Mouse (Mus musculus): ENCODE data around the gene Ttc14. TPM values are rescaled to one million over a fixed set of nuclear protein-coding genes. Genes with fewer than 3 reads are reported as not detected.

Ttc14 gene
- polyA plus RNA-seq, 1 experiment: 11.3 TPM

DNA sequence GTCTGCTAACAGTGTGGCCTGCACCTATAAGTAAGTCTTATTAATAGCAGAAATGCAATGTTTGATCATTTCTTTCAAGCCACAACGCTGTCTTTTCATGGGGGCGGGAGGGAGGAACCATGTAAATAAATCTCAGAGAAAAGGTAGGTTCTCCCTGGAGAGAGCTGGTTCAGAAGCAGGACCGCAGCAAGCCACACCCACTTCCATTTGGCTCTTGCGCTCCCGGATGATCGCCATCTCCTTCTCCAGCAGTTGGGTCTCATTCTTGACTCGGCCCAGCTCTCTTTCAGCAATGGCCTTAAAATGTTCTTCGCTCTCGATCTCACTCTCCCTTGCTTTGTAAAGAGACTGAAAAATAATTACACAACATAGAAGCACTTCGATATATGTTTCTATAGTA is 39.2 kb downstream of the Ttc14 start:
- no peak for TF ChIP-seq CTCF (IDR thresholded peaks at IDR 0.05; ENCODE audit: control insufficient read depth, insufficient read depth, insufficient replicate concordance, low read depth, low read length)
- no peak for TF ChIP-seq POLR2A (IDR thresholded peaks at IDR 0.05; ENCODE audit: control insufficient read depth, low read depth, low read length)
- H3K4me3 ChIP-seq (ENCODE audit: control insufficient read depth, low read depth, low read length): no peak overlapping the region
- no peak overlapping the region for H3K27ac ChIP-seq (ENCODE audit: control insufficient read depth, insufficient read depth, low read depth, low read length)

DNA sequence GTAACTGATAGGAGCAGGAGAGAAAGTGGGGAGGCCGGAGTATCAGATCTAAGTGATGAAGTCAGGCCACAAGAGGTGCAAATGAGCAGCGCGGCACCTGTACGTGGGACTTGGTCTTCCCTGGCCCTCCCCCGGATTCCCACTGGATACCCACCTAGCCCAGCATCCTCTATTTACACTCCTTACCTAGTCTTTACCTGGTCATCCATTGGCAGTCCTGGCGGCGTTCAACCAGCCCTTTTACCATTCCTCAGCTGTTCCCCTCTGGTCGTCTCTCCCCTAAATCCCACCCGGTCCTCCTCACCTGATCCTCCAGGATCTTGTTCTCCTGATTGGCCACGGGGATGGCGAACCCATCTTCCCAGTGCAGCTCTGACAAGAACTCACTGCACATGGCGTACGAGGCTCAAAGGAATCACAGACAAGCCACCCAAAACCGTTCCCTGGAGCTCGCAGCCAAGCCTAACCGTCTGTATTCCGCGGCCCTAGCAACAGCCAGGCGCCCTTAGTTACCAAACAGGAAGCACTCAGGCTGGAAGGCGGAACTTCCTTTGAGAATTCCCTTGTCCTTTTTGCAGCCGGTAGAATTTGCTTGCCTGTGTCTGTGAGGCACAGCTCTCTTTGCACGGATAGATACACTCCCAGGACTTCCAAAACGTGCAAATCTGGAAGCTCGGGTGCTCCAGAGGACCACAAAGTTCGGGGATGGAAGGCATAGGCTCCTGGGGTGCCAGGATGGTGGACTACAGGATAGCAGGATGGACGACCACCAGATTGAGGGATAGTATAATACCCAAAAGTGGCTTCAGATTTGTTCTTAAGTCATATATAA is 44.4 kb downstream of the Ttc14 start, which contains the start of gene Ccdc39:
TSS of gene Ccdc39 (minus strand) at position 510 of the 832 bp plus-strand sequence.
- TF ChIP-seq CTCF (IDR thresholded peaks at IDR 0.05; ENCODE audit: control insufficient read depth, insufficient read depth, insufficient replicate concordance, low read depth, low read length): no peak
- peak; percentile 88 for TF ChIP-seq POLR2A (IDR thresholded peaks at IDR 0.05; ENCODE audit: control insufficient read depth, low read depth, low read length)
- Histone ChIP-seq H3K4me1 (ENCODE audit: control insufficient read depth, insufficient read depth, low read length) (peaks cover 3% of the 10 kb centered on the region), H3K27me3 (ENCODE audit: control insufficient read depth, insufficient read depth, low read length) (no peaks in the 10 kb centered on the region), H3K36me3 (ENCODE audit: control insufficient read depth, insufficient read depth, low read length) (no peaks in the 10 kb centered on the region), H3K27ac (ENCODE audit: control insufficient read depth, insufficient read depth, low read depth, low read length) (peak within 1 kb of the TSS; percentile 98), H3K4me3 (ENCODE audit: control insufficient read depth, low read depth, low read length) (peak within 1 kb of the TSS; percentile 97)

More for the DNA sequence above, 39.2 kb downstream of the Ttc14 start:
- H3K4me1 ChIP-seq (ENCODE audit: control insufficient read depth, insufficient read depth, low read length): no peaks in the 10 kb centered on the region; the same call in 1 of the 2 replicates
- no peaks in the 10 kb centered on the region; the same call in none of the 2 replicates for H3K36me3 ChIP-seq (ENCODE audit: control insufficient read depth, insufficient read depth, low read length)
- H3K27me3 ChIP-seq (ENCODE audit: control insufficient read depth, insufficient read depth, low read length): no peaks in the 10 kb centered on the region

DNA sequence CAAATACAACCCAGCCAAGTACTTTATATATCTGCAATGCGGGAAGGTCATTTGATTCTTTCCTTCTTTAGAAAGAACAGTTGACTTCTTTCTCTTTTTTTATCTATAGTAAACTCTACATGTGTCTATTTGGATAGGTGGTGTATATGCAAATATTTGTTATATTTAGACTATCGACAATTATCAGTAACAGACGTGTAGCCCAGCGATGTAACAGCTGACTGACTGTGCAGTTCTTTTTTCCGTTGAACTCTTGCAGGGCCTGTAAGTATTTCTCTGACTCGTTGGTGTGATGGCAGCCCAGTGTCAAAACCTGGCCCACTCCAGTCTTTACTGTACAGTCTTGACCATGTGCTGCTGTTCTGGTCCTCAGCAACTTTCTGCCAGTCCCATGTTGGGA is 47.0 kb downstream of the Ttc14 start:
- Histone ChIP-seq H3K27me3 (ENCODE audit: control insufficient read depth, insufficient read depth, low read length) (no peaks in the 10 kb centered on the region), H3K4me1 (ENCODE audit: control insufficient read depth, insufficient read depth, low read length) (peaks cover 3% of the 10 kb centered on the region), H3K27ac (ENCODE audit: control insufficient read depth, insufficient read depth, low read depth, low read length) (no peak overlapping the region), H3K36me3 (ENCODE audit: control insufficient read depth, insufficient read depth, low read length) (no peaks in the 10 kb centered on the region), H3K4me3 (ENCODE audit: control insufficient read depth, low read depth, low read length) (no peak overlapping the region)
- TF ChIP-seq POLR2A (IDR thresholded peaks at IDR 0.05; ENCODE audit: control insufficient read depth, low read depth, low read length): no peak
- no peak for TF ChIP-seq CTCF (IDR thresholded peaks at IDR 0.05; ENCODE audit: control insufficient read depth, insufficient read depth, insufficient replicate concordance, low read depth, low read length)

DNA sequence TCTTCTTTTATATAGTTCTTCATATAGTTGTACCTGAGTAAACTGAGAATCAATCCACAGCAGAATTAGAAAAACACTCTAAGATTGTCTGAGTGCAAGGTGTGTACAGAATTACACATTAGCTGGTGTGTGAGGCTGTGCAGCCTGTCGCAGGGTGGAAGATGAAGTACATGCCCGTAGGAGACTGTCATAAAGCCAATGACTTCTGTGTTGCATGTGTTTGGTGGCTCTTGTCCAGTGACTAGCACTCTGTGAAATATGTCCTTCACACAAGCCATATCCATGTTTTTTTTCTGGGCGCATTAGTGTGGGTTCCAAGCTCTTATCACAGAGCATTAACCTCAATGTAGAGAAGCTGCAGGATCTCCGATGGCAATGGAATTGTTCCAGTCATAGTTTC is 51.2 kb downstream of the Ttc14 start:
- Histone ChIP-seq H3K27me3 (ENCODE audit: control insufficient read depth, insufficient read depth, low read length) (no peaks in the 10 kb centered on the region), H3K36me3 (ENCODE audit: control insufficient read depth, insufficient read depth, low read length) (no peaks in the 10 kb centered on the region), H3K27ac (ENCODE audit: control insufficient read depth, insufficient read depth, low read depth, low read length) (no peak overlapping the region), H3K4me1 (ENCODE audit: control insufficient read depth, insufficient read depth, low read length) (no peaks in the 10 kb centered on the region), H3K4me3 (ENCODE audit: control insufficient read depth, low read depth, low read length) (no peak overlapping the region)
- TF ChIP-seq POLR2A (IDR thresholded peaks at IDR 0.05; ENCODE audit: control insufficient read depth, low read depth, low read length) (no peak), CTCF (IDR thresholded peaks at IDR 0.05; ENCODE audit: control insufficient read depth, insufficient read depth, insufficient replicate concordance, low read depth, low read length) (no peak)

DNA sequence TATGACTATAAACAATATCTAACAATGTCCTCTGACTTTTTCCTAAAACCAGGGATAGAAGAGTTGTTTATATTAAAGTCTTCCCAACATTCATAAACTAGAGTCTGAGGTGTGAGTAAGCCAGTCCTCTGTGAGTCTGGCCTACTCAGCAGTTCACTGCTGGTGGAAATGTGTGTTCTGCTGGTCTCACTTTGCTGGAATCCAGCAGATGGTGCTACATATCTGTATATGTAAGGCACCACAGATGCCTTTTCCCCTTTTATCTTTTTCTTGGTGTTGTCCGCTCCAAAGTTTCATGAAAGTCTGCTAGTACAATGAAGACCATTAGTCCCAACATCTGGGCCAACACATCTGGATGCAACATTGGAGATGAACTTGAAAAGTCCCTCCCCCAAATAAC is 53.4 kb downstream of the Ttc14 start:
- Histone ChIP-seq H3K4me3 (ENCODE audit: control insufficient read depth, low read depth, low read length) (no peak overlapping the region), H3K4me1 (ENCODE audit: control insufficient read depth, insufficient read depth, low read length) (no peaks in the 10 kb centered on the region), H3K36me3 (ENCODE audit: control insufficient read depth, insufficient read depth, low read length) (no peaks in the 10 kb centered on the region), H3K27me3 (ENCODE audit: control insufficient read depth, insufficient read depth, low read length) (no peaks in the 10 kb centered on the region), H3K27ac (ENCODE audit: control insufficient read depth, insufficient read depth, low read depth, low read length) (no peak overlapping the region)
- no peak for TF ChIP-seq POLR2A (IDR thresholded peaks at IDR 0.05; ENCODE audit: control insufficient read depth, low read depth, low read length)
- no peak for TF ChIP-seq CTCF (IDR thresholded peaks at IDR 0.05; ENCODE audit: control insufficient read depth, insufficient read depth, insufficient replicate concordance, low read depth, low read length)

DNA sequence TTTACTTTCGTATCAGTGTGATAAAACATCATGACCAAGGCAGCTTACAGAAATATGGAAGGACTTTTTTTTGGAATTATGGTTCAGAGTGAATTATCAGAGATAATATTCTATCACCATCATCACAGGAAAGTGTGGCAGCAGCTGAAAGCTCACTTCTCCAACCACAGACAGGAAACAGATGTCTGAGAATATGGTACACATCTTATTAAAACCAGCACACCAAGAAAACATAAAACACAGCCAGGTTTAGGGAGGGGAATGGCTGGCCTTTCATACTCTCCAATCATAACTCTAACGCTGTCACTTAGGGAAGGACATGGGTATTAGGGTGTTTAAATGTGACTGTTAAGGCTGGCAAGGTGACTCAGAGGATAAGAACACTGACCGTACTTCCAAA is 59.3 kb downstream of the Ttc14 start:
- H3K36me3 ChIP-seq (ENCODE audit: control insufficient read depth, insufficient read depth, low read length): no peaks in the 10 kb centered on the region

DNA sequence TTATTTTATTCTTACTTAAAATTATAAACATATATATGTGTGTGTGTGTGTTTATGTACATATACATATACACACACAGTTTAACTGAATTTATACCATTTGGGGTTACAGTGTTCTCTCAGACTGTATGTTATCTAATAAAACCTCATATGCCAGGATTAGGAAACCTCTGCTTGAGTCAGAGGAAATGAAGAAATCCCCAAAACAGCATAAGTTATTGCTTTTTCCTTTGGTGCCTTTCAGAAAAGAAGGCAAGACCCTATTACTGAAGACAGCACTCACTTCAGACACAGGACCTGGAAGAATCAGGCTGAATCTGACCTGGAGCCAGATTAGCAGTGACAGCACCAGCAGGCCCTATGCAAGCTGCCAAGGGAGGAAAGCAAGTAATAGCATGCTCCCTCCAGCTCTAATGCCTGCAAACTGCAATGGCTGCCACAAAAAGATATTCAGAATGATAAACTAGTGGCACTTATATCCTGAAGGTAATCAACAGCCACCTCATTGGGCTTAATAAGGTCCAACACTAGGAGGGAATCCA is 64.4 kb downstream of the Ttc14 start:
- Histone ChIP-seq H3K4me1 (ENCODE audit: control insufficient read depth, insufficient read depth, low read length) (no peaks in the 10 kb centered on the region), H3K27me3 (ENCODE audit: control insufficient read depth, insufficient read depth, low read length) (no peaks in the 10 kb centered on the region), H3K36me3 (ENCODE audit: control insufficient read depth, insufficient read depth, low read length) (no peaks in the 10 kb centered on the region), H3K27ac (ENCODE audit: control insufficient read depth, insufficient read depth, low read depth, low read length) (no peak overlapping the region), H3K4me3 (ENCODE audit: control insufficient read depth, low read depth, low read length) (no peak overlapping the region)
- TF ChIP-seq CTCF (IDR thresholded peaks at IDR 0.05; ENCODE audit: control insufficient read depth, insufficient read depth, insufficient replicate concordance, low read depth, low read length) (no peak), POLR2A (IDR thresholded peaks at IDR 0.05; ENCODE audit: control insufficient read depth, low read depth, low read length) (no peak)

More for the DNA sequence above, 59.3 kb downstream of the Ttc14 start:
- Histone ChIP-seq H3K27me3 (ENCODE audit: control insufficient read depth, insufficient read depth, low read length) (no peaks in the 10 kb centered on the region), H3K27ac (ENCODE audit: control insufficient read depth, insufficient read depth, low read depth, low read length) (no peak overlapping the region), H3K4me3 (ENCODE audit: control insufficient read depth, low read depth, low read length) (no peak overlapping the region), H3K4me1 (ENCODE audit: control insufficient read depth, insufficient read depth, low read length) (no peaks in the 10 kb centered on the region)
- TF ChIP-seq CTCF (IDR thresholded peaks at IDR 0.05; ENCODE audit: control insufficient read depth, insufficient read depth, insufficient replicate concordance, low read depth, low read length): no peak

Other genes with a start within 250 kb of the Ttc14 start
- 200 and 260 TPM in 2 replicates for gene Ccdc39, start 44.5 kb downstream of the Ttc14 start, polyA plus RNA-seq (2012; rRNA removed)
- 175 and 211 TPM in 2 replicates for gene Fxr1, start 220.1 kb downstream of the Ttc14 start, polyA plus RNA-seq (2012; rRNA removed)